Mouse (Mus musculus) kidney, postnatal 4 days (tissue): ENCODE data around the gene Drd2.

Experiments used
- DNase-seq, 2 experiments: peaks; one replicate each; pipeline ENCODE4 v3.0.0; 2021; ENCODE audit warnings: mixed read lengths in 2 of 2

The Drd2 gene

DNA sequence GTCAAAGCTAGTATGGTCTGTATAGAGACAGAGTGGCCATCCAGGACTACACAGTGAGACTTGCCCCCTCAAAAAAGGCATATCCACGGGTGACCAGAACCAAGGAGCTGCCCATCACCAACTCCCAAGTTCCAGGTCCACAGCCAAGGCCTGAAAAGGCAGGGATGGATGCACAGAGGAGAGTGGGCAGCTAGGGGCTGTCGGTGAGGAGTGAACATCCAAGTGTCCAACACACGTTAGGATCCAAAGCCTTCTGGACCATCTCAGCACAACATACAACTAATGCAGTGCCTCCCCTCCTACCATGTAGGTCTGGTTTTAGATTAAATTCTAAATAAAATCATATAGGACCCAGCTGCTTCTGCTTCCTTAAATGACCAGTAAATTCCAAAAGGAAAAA lies 115.7 kb downstream of the Drd2 start:
- DNase-seq: no peak
